Mouse (Mus musculus) heart, embryonic 11.5 days (tissue): ENCODE measurements around the gene Fcor. TPM values are rescaled to one million over a fixed set of nuclear protein-coding genes. Genes with fewer than 3 reads are reported as not detected.

Source experiments
- ATAC-seq: fragments of 200-750 bp; cut with Nextera tagmentation; replicated peaks from 2 replicates; pipeline ENCODE4 v1.8.0; 2017; ENCODE audit warnings: moderate library complexity; ENCODE audit not compliant: insufficient number of reproducible peaks, low FRiP score, low TSS enrichment
- H3K27ac ChIP-seq: fragments of 300-500 bp; sonication (generic); 2 replicates; pipeline ENCODE4 v1.5.1; 2014; ENCODE audit warnings: mild to moderate bottlenecking, low read depth, low read length
- H3K27me3 ChIP-seq: fragments of 300-500 bp; sonication (generic); 2 replicates; pipeline ENCODE4 v1.6.1; 2014; ENCODE audit warnings: mild to moderate bottlenecking, low read length, mixed read lengths; ENCODE audit not compliant: control insufficient read depth, insufficient read depth
- H3K36me3 ChIP-seq: fragments of 300-500 bp; sonication (generic); 2 replicates; pipeline ENCODE4 v1.6.1; 2014; ENCODE audit warnings: mild to moderate bottlenecking, low read length, moderate library complexity, mixed read lengths; ENCODE audit not compliant: control insufficient read depth, insufficient read depth
- H3K4me1 ChIP-seq: fragments of 300-500 bp; sonication (generic); 2 replicates; pipeline ENCODE4 v1.6.1; 2014; ENCODE audit warnings: low read length; ENCODE audit not compliant: control insufficient read depth, insufficient read depth
- H3K4me2 ChIP-seq: fragments of 300-500 bp; sonication (generic); 2 replicates; pipeline ENCODE4 v1.6.1; 2014; ENCODE audit warnings: mild to moderate bottlenecking, moderate library complexity
- H3K4me3 ChIP-seq: fragments of 300-500 bp; sonication (generic); 2 replicates; pipeline ENCODE4 v1.5.1; 2014; ENCODE audit warnings: low read depth, low read length
- H3K9ac ChIP-seq: fragments of 300-500 bp; sonication (generic); 2 replicates; pipeline ENCODE4 v1.6.1; 2014; ENCODE audit warnings: mild to moderate bottlenecking, low read depth, low read length, moderate library complexity
- H3K9me3 ChIP-seq: fragments of 300-500 bp; sonication (generic); replicated peaks from 2 replicates; pipeline ENCODE4 v1.6.1; 2016; ENCODE audit warnings: low read length; ENCODE audit not compliant: control insufficient read depth
- WGBS: fragments of 180-500 bp; shearing (Covaris S2); extraction: QIAGEN DNeasy Blood & Tissue Kit; methylation state at CpG from one replicate; pipeline ENCODE4 v1.1.7; 2014; ENCODE audit not compliant: insufficient replicate concordance; 5-methylcytosine and 5-hydroxymethylcytosine counted together
- polyA plus RNA-seq: library from polyadenylated mRNA; unstranded; fragments of >200 nt; fragmentation: Nextera tagmentation; extraction: Ambion mirVana; gene quantifications from 2 replicates; pipeline ENCODE4 v1.2.1, GENCODE M21; 2014

Fcor gene
- polyA plus RNA-seq, 1 experiment from 2014 or later = 12.2 TPM

GRCm38 (mm10) chr8:3646824-3647531 lies 25.2 kb downstream of the Fcor start:
- no peaks in the 10 kb centered on the region for H3K9me3 ChIP-seq
- H3K9ac ChIP-seq = no peak overlapping the region
- ATAC-seq = no peak

DNA sequence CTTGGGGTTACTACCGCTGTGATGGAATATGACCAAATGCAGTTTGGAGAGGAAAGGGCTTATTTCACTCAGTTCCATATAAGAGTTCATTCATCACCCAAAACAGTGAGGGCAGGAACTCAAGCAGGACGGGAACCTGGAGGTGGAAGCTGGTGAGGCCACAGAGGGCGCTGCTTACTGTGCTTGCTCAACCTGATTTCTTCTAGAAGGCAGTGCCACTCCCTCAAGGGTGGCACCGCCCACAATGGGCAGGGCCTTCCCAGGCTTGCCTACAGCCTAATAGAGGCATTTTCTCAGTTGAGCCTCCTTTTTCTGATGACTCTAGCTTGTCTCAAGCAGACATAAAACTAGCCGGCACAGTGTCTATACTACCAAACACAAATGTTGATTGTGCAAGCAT lies 26.4 kb downstream of the Fcor start:
- Histone ChIP-seq H3K4me1 (no peaks in the 10 kb centered on the region), H3K27ac (no peak overlapping the region), H3K9ac (no peak overlapping the region), H3K27me3 (no peaks in the 10 kb centered on the region), H3K4me2 (no peak overlapping the region), H3K9me3 (no peaks in the 10 kb centered on the region), H3K36me3 (peaks cover 7% of the 10 kb centered on the region; the same call in 1 of the 2 replicates), H3K4me3 (no peak overlapping the region)
- 16% methylated on average over 5 of the region's 5 CpGs for WGBS
- ATAC-seq = no peak

More at GRCm38 (mm10) chr8:3646824-3647531, 25.2 kb downstream of the Fcor start:
- H3K4me1 ChIP-seq = no peaks in the 10 kb centered on the region
- H3K27ac ChIP-seq = no peak overlapping the region
- no peak overlapping the region for H3K4me3 ChIP-seq
- H3K27me3 ChIP-seq = no peaks in the 10 kb centered on the region
- peaks cover 2% of the 10 kb centered on the region; the same call in 1 of the 2 replicates for H3K36me3 ChIP-seq
- WGBS = 73% methylated on average over 6 of the region's 6 CpGs
- no peak overlapping the region for H3K4me2 ChIP-seq

DNA sequence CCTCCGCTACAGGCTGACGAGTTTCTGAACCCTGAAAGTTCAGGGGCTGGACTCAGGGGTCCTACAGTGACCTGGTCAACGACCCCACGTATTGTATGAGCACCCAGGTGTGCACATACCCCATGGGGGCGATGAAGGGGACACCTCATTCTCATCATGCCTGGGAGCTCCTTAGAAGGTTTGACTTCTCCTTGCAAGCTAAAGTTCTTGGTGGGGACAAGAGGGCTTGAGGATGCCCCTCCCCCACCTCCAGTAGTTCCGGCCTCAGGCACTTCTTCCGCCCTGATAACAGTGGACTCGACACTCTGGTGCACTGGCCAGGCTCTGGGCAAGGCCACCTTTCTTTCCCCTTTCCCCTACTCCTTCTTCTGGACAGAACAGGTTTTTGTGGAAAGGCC lies 40.7 kb downstream of the Fcor start:
- Histone ChIP-seq H3K4me2 (peak overlapping the region; percentile 70), H3K4me3 (peak overlapping the region; percentile 55), H3K27me3 (no peaks in the 10 kb centered on the region; the same call in 1 of the 2 replicates), H3K4me1 (peaks cover 3% of the 10 kb centered on the region; the same call in 1 of the 2 replicates), H3K36me3 (peaks cover 9% of the 10 kb centered on the region), H3K9me3 (no peaks in the 10 kb centered on the region), H3K9ac (peak overlapping the region; percentile 77), H3K27ac (no peak overlapping the region)
- ATAC-seq = peak; percentile 58; the same call in 1 of the 2 replicates
- 8% methylated on average over 8 of the region's 8 CpGs for WGBS

DNA sequence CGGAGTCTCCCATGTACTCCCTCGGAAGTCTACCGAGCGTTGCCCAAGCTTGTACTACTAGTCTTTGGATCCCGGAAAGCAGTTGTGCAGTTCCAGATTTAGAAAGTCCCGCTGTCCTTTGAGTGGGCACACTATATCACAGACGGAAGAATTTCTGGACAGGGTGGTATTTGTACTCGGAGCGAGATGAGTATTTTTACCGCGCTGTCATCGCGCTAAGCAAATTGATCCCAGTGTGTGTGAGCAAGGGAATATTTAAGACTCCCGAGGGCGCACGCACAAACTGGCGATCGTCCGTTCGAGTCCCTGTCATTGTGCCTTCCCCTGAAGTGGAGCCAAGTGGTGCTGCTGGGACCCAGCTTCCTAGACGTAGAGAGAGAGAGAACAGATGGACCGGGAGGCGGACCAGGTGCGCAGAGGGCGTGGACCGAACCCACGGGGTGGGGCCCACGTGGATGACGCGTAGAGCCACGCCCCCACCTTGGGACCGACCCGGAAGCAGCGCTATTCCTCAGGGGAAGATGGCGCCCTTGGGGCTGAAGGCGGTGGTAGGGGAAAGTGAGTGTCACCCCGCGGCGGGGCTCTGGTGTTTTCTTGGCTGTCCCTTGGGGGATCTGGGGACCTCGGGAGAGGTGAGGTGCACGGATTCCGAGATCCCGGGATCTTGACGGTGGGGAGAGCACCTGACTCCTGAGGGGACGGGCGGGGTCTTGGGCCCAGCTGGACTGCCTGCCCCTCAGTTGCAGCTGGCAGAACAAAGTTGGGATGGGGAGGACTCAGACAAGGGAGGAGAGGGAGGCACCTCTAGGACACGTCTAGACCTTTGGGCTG lies 41.3 kb downstream of the Fcor start, which contains the start of gene Stxbp2:
Gene Stxbp2 (plus strand): TSS at position 309 of the 831 bp plus-strand sequence.
- 7% methylated on average over 47 of the region's 47 CpGs for WGBS

GRCm38 (mm10) chr8:3628014-3628413 lies 44.1 kb downstream of the Fcor start:
- Histone ChIP-seq H3K9me3 (no peaks in the 10 kb centered on the region), H3K4me1 (peaks cover 3% of the 10 kb centered on the region; the same call in 1 of the 2 replicates), H3K4me3 (no peak overlapping the region), H3K27me3 (no peaks in the 10 kb centered on the region; the same call in 1 of the 2 replicates), H3K4me2 (no peak overlapping the region), H3K36me3 (no peaks in the 10 kb centered on the region), H3K27ac (no peak overlapping the region), H3K9ac (no peak overlapping the region)
- 21% methylated on average over 5 of the region's 5 CpGs for WGBS
- ATAC-seq = no peak

More for the DNA sequence above, 41.3 kb downstream of the Fcor start, which contains the start of gene Stxbp2:
- Histone ChIP-seq H3K4me2 (peak within 1 kb of the TSS; percentile 70), H3K9me3 (no peaks in the 10 kb centered on the region), H3K4me1 (peaks cover 3% of the 10 kb centered on the region; the same call in 1 of the 2 replicates), H3K27me3 (no peaks in the 10 kb centered on the region; the same call in 1 of the 2 replicates), H3K4me3 (peak within 1 kb of the TSS; percentile 55), H3K27ac (no peak within 1 kb of the TSS), H3K36me3 (peaks cover 7% of the 10 kb centered on the region), H3K9ac (peak within 1 kb of the TSS; percentile 77)
- ATAC-seq = peak; percentile 87

DNA sequence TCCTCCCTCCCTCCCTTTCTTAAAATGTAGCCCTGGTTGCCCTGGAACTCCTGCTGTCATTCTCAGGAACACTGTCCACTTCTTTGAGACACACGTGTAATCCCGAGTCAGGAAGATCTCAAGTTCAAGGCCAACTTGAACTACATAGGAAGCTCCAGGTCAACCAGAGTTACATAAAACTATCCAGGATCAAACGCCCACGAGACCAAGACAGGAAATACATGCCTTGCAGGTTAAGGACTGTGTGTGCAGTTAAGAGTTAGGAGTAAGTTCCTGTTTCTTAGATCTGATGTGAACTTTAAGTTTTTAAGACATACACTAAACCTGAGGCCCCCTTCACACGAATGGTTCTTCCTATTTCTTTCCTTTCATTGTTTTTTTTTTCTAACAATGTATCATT lies 45.2 kb downstream of the Fcor start:
- no peaks in the 10 kb centered on the region; the same call in 1 of the 2 replicates for H3K27me3 ChIP-seq
- no peak for ATAC-seq
- 52% methylated on average over 5 of the region's 5 CpGs for WGBS
- H3K4me3 ChIP-seq = no peak overlapping the region
- no peak overlapping the region for H3K4me2 ChIP-seq
- peaks cover 3% of the 10 kb centered on the region; the same call in 1 of the 2 replicates for H3K4me1 ChIP-seq
- no peak overlapping the region for H3K9ac ChIP-seq
- no peaks in the 10 kb centered on the region for H3K9me3 ChIP-seq
- no peaks in the 10 kb centered on the region for H3K36me3 ChIP-seq
- no peak overlapping the region for H3K27ac ChIP-seq

DNA sequence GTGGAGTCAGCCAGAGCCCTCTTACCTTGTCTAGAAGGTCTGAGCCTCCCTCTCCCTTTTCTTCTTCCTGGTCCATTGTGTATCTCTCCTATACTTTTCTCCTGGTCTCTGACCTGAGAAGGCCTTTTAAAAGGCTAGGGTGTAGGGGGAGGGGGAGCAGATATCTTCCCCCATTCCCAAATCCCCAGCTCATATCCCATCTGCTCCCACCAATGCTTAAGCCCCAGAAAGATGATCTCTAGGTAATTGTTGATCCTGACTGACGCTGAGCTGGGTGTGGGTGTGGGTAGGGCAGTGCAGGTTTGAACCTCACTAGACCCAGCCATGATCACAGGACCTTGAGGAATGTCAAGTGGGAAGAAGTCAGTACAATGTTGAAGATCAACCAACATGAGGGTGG lies 46.7 kb downstream of the Fcor start, which contains the start of gene Pcp2:
Gene Pcp2 (minus strand): TSS at position 101 of the 400 bp plus-strand sequence.
- Histone ChIP-seq H3K27me3 (no peaks in the 10 kb centered on the region; the same call in 1 of the 2 replicates), H3K4me1 (no peaks in the 10 kb centered on the region), H3K9ac (no peak within 1 kb of the TSS), H3K9me3 (no peaks in the 10 kb centered on the region), H3K4me2 (no peak within 1 kb of the TSS), H3K27ac (no peak within 1 kb of the TSS), H3K36me3 (no peaks in the 10 kb centered on the region), H3K4me3 (no peak within 1 kb of the TSS)
- 69% methylated on average over 1 of the region's 1 CpGs for WGBS
- no peak for ATAC-seq

GRCm38 (mm10) chr8:3622119-3622518 lies 50.0 kb downstream of the Fcor start:
- 61% methylated on average over 8 of the region's 8 CpGs for WGBS
- H3K4me1 ChIP-seq = peaks cover 4% of the 10 kb centered on the region
- peaks cover 9% of the 10 kb centered on the region for H3K36me3 ChIP-seq
- peak overlapping the region; percentile 65 for H3K4me2 ChIP-seq
- H3K4me3 ChIP-seq = peak overlapping the region; percentile 80
- H3K9me3 ChIP-seq = no peaks in the 10 kb centered on the region
- peak overlapping the region; percentile 74 for H3K9ac ChIP-seq
- no peak overlapping the region for H3K27ac ChIP-seq
- no peaks in the 10 kb centered on the region for H3K27me3 ChIP-seq
- ATAC-seq = no peak
